Mouse (Mus musculus) layer of hippocampus, postnatal 25 days (tissue): ENCODE measurements at regions not wholly inside any gene's neighbourhood (a gene's known extent, or its start where the extent isn't known, plus 50 kb on each side); places are given as distances from the start of the nearest gene placed in this dataset.

Source experiments
- DNase-seq, 2 experiments: peaks; one replicate each; pipeline ENCODE4 v3.0.0; 2022; ENCODE audit warnings: mixed read lengths in 2 of 2, low spot score in 1 of 2; ENCODE audit errors: extremely low spot score in 1 of 2

- DNase-seq, result no peak
These were observed 171.8 kb upstream of the Nt5c1b start for GRCm38 (mm10) chr12:10197906-10198460.

GRCm38 (mm10) chr12:10209841-10210240 lies 159.9 kb upstream of the Nt5c1b start:
- no peak for DNase-seq

- DNase-seq, result no peak
These were observed 147.0 kb upstream of the Nt5c1b start for GRCm38 (mm10) chr12:10222821-10223220.

GRCm38 (mm10) chr12:10223832-10224231 lies 145.9 kb upstream of the Nt5c1b start:
- DNase-seq, result peak in 1 of 2 experiments; percentile 29

GRCm38 (mm10) chr12:10231144-10231543 lies 138.6 kb upstream of the Nt5c1b start:
- no peak for DNase-seq

- no peak for DNase-seq
These were observed 138.1 kb upstream of the Nt5c1b start for GRCm38 (mm10) chr12:10231683-10232082.

GRCm38 (mm10) chr12:10248110-10248509 lies 121.7 kb upstream of the Nt5c1b start:
- DNase-seq, result no peak

GRCm38 (mm10) chr12:10256385-10256784 lies 113.4 kb upstream of the Nt5c1b start:
- no peak for DNase-seq

- no peak for DNase-seq
These were observed 103.6 kb upstream of the Nt5c1b start for GRCm38 (mm10) chr12:10266201-10266600.

- no peak for DNase-seq
These were observed 97.7 kb upstream of the Nt5c1b start for GRCm38 (mm10) chr12:10272038-10272437.

- DNase-seq, result no peak
These were observed 94.5 kb upstream of the Nt5c1b start for GRCm38 (mm10) chr12:10275226-10275625.

GRCm38 (mm10) chr12:10292646-10293045 lies 77.1 kb upstream of the Nt5c1b start:
- DNase-seq, result no peak

GRCm38 (mm10) chr12:10305970-10306369 lies 63.8 kb upstream of the Nt5c1b start:
- no peak for DNase-seq
